Mouse (Mus musculus): Measurements from ENCODE around the gene Foxk1.

DNA sequence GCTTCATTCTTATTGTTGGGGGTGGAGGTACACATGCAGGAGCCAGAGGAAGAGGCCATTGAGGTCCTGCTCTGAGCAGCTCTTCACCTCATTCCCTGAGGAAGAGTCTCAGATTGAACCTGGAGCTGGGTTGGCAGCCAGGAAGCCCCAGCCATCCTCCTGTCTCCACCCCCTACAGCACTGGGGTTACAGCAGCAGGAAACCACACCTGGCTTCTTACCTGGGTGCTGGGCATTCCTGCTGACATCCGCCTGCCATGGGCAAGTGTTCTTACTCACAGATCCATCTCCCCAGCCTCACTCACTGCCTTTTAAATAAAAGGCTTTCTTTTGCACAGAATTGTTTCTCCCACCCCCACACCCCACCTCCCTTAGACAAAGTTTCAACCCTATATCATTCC is 3.0 kb downstream of the Foxk1 start:
- no peak for TF ChIP-seq MAFK (IDR thresholded peaks at IDR 0.05; ENCODE audit: insufficient read depth, low read depth, low read length)
- no peak for TF ChIP-seq ZC3H11A (IDR thresholded peaks at IDR 0.05; ENCODE audit: borderline replicate concordance, low read depth, low read length)
